Mouse (Mus musculus) liver, embryonic 14.5 days (tissue): Measurements from ENCODE around the gene Dchs1.

Experiments used
- CTCF ChIP-seq: IDR thresholded peaks from 2 replicates; pipeline ENCODE4 v1.5.1; 2016; ENCODE audit warnings: antibody characterized with exemption, low read depth, control low read depth
- EP300 ChIP-seq: IDR thresholded peaks from 2 replicates; pipeline ENCODE4 v1.6.1; 2016; ENCODE audit warnings: antibody characterized with exemption, low read depth

DNA sequence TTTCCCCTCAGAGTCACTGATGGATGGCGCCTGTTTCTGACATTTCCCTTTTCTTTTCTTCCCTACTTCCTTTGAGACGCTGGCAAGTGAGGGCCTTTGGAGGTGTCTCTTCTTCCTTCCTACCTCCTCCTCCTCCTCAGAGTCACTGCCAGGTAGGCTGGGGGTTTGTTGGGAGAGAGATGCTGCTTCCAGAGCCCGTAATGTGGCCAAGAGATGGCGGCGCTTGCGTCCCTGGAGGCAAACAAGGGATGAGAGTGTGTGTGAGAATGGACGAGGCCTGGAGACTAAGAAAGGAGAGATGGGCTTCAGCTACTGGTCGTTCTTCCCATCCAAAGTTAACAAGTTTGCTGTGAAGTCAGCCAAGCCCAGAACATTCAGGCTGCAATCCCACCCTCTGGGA lies 52.6 kb downstream of the Dchs1 start:
- no peak for TF ChIP-seq CTCF
- TF ChIP-seq EP300: no peak
